Mouse (Mus musculus): ENCODE results near the gene Lamc2.
A peak's percentile ranks its signal among the peaks of the same experiment; 100 is the strongest.

Lamc2 gene

GRCm38 (mm10) chr1:153185828-153186803, at the start of gene Lamc2:
Gene Lamc2, minus strand, starts transcription at chr1:153186447.
- peak; percentile 51 for DNase-seq

- DNase-seq, result no peak
These were observed 49.3 kb upstream of the Lamc2 start for GRCm38 (mm10) chr1:153235576-153235975.

- DNase-seq, result peak; percentile 13
These were observed 45.4 kb upstream of the Lamc2 start for GRCm38 (mm10) chr1:153231681-153232080.

GRCm38 (mm10) chr1:153227916-153228315, 41.7 kb upstream of the Lamc2 start:
- DNase-seq, result peak; percentile 27

GRCm38 (mm10) chr1:153227096-153227495, 40.8 kb upstream of the Lamc2 start:
- no peak for DNase-seq

- DNase-seq, result peak; percentile 44
These were observed 39.8 kb upstream of the Lamc2 start for GRCm38 (mm10) chr1:153225786-153226725.

GRCm38 (mm10) chr1:153224331-153224730, 38.1 kb upstream of the Lamc2 start:
- DNase-seq, result no peak

GRCm38 (mm10) chr1:153219376-153219775, 33.1 kb upstream of the Lamc2 start:
- no peak for DNase-seq

- no peak for DNase-seq
These were observed 30.3 kb upstream of the Lamc2 start for GRCm38 (mm10) chr1:153216516-153216915.

GRCm38 (mm10) chr1:153215676-153216075, 29.4 kb upstream of the Lamc2 start:
- no peak for DNase-seq

GRCm38 (mm10) chr1:153210992-153211391, 24.7 kb upstream of the Lamc2 start:
- no peak for DNase-seq

GRCm38 (mm10) chr1:153210198-153210597, 24.0 kb upstream of the Lamc2 start:
- no peak for DNase-seq

- DNase-seq, result no peak
These were observed 15.9 kb upstream of the Lamc2 start for GRCm38 (mm10) chr1:153202195-153202594.

- DNase-seq, result no peak
These were observed 15.2 kb upstream of the Lamc2 start for GRCm38 (mm10) chr1:153201448-153201847.

- no peak for DNase-seq
These were observed 11.1 kb upstream of the Lamc2 start for GRCm38 (mm10) chr1:153197316-153197850.

- no peak for DNase-seq
These were observed 6.7 kb upstream of the Lamc2 start for GRCm38 (mm10) chr1:153192945-153193344.

GRCm38 (mm10) chr1:153192379-153192778, 6.1 kb upstream of the Lamc2 start:
- no peak for DNase-seq

- DNase-seq, result peak; percentile 66
These were observed 5.7 kb upstream of the Lamc2 start for GRCm38 (mm10) chr1:153191943-153192329.

- DNase-seq, result no peak
These were observed 5.1 kb upstream of the Lamc2 start for GRCm38 (mm10) chr1:153191237-153191942.

GRCm38 (mm10) chr1:153188081-153188480, 1.8 kb upstream of the Lamc2 start:
- no peak for DNase-seq

GRCm38 (mm10) chr1:153180586-153181289, 5.5 kb downstream of the Lamc2 start:
- no peak for DNase-seq

- DNase-seq, result no peak
These were observed 6.1 kb downstream of the Lamc2 start for GRCm38 (mm10) chr1:153180160-153180559.
